Mouse (Mus musculus) ES-E14 (cell line): Measurements from ENCODE around the gene Rpl26. TPM values are rescaled to one million over a fixed set of nuclear protein-coding genes. Genes with fewer than 3 reads are reported as not detected.

Source experiments
- DNase-seq: peaks from one replicate; pipeline ENCODE4 v3.0.0-alpha.2; 2013; ENCODE audit warnings: low read depth, low spot score
- H3K27ac ChIP-seq: 2 replicates; pipeline ENCODE4 v1.5.1; 2012; ENCODE audit warnings: low read depth, mild to moderate bottlenecking, low read length, moderate library complexity, mixed read lengths; ENCODE audit not compliant: poor library complexity, insufficient read depth, severe bottlenecking
- H3K36me3 ChIP-seq: 2 replicates; pipeline ENCODE4 v1.6.1; 2012; ENCODE audit warnings: mild to moderate bottlenecking, low read length, moderate library complexity, mixed read lengths; ENCODE audit not compliant: control insufficient read depth, poor library complexity, insufficient read depth, severe bottlenecking
- H3K4me1 ChIP-seq, 2 experiments: fragments of 150-350 bp in 1 of 2; sonication (generic) in 1 of 2; 2 replicates each; pipeline ENCODE4 v1.6.1; 2012; ENCODE audit warnings: low read length in 2 of 2, mild to moderate bottlenecking in 1 of 2, mixed read lengths in 1 of 2; ENCODE audit not compliant: control insufficient read depth in 2 of 2, insufficient read depth in 2 of 2, poor library complexity in 1 of 2
- H3K4me3 ChIP-seq, 2 experiments: fragments of 150-350 bp in 1 of 2; sonication (generic) in 1 of 2; 2 replicates each; pipeline ENCODE4 v1.5.1; 2012; ENCODE audit warnings: low read length in 2 of 2, low read depth in 1 of 2, mild to moderate bottlenecking in 1 of 2, mixed read lengths in 1 of 2; ENCODE audit not compliant: insufficient read depth in 1 of 2, poor library complexity in 1 of 2, severe bottlenecking in 1 of 2
- H3K9ac ChIP-seq: 2 replicates; pipeline ENCODE4 v1.6.1; 2012; ENCODE audit warnings: low read depth, mild to moderate bottlenecking, low read length, mixed read lengths; ENCODE audit not compliant: poor library complexity, insufficient read depth, severe bottlenecking
- H3K9me3 ChIP-seq: fragments of 150-350 bp; sonication (generic); 2 replicates; pipeline ENCODE4 v1.6.1; 2012; ENCODE audit warnings: low read depth, mild to moderate bottlenecking, low read length; ENCODE audit not compliant: control insufficient read depth, insufficient read depth
- CHD2 ChIP-seq: IDR thresholded peaks from 2 replicates; pipeline ENCODE4 v1.6.1; 2014; ENCODE audit warnings: mild to moderate bottlenecking, low read depth, low read length, inconsistent platforms
- HCFC1 ChIP-seq: IDR thresholded peaks from 2 replicates; pipeline ENCODE4 v1.6.1; 2012; ENCODE audit warnings: low read length, inconsistent platforms, borderline replicate concordance; ENCODE audit not compliant: insufficient read depth
- MAFK ChIP-seq: IDR thresholded peaks from 2 replicates; pipeline ENCODE4 v1.6.1; 2014; ENCODE audit warnings: mild to moderate bottlenecking, low read depth, low read length, inconsistent platforms; ENCODE audit not compliant: insufficient read depth
- ZC3H11A ChIP-seq: IDR thresholded peaks from 2 replicates; pipeline ENCODE4 v1.6.1; 2012; ENCODE audit warnings: low read depth, mild to moderate bottlenecking, inconsistent platforms, low read length, borderline replicate concordance
- ZNF384 ChIP-seq: IDR thresholded peaks from 2 replicates; pipeline ENCODE4 v1.6.1; 2012; ENCODE audit warnings: low read depth, low read length, inconsistent platforms
- in situ Hi-C, 2 experiments: fragments of 600-800 bp; cut with MboI; formaldehyde crosslinking; loops; one replicate each; pipeline ENCODE4 v1.15.1; 2025; ENCODE audit warnings: low sequenced_read_pairs in 2 of 2, inconsistent platforms in 1 of 2; ENCODE audit not compliant: unreplicated experiment in 2 of 2
- total RNA-seq: library from RNA; depleted of rRNA; stranded (reverse); fragments of 300-350 nt; gene quantifications from 2 replicates; pipeline ENCODE4 v1.2.3, GENCODE M21; 2012

Gene Rpl26
- total RNA-seq, 1 experiment, result 2,753 TPM

GRCm38 (mm10) chr11:68862260-68862659, 39.1 kb upstream of the Rpl26 start:
- no peak for DNase-seq
- H3K4me1 ChIP-seq, result no peaks in the 10 kb centered on the region
- no peak overlapping the region for H3K27ac ChIP-seq
- TF ChIP-seq ZC3H11A (no peak), HCFC1 (no peak)
- H3K9me3 ChIP-seq, result no peaks in the 10 kb centered on the region
- H3K4me3 ChIP-seq, result no peak overlapping the region
- in situ Hi-C loops, result no loop called here
- no peak overlapping the region for H3K9ac ChIP-seq
- H3K36me3 ChIP-seq, result no peaks in the 10 kb centered on the region

GRCm38 (mm10) chr11:68863631-68864091, 37.7 kb upstream of the Rpl26 start:
- no peaks in the 10 kb centered on the region for H3K36me3 ChIP-seq
- no peaks in the 10 kb centered on the region for H3K4me1 ChIP-seq
- H3K9me3 ChIP-seq, result no peaks in the 10 kb centered on the region
- in situ Hi-C loops, result no loop called here
- no peak for DNase-seq
- H3K4me3 ChIP-seq, result no peak overlapping the region
- no peak overlapping the region for H3K9ac ChIP-seq
- no peak overlapping the region for H3K27ac ChIP-seq
- TF ChIP-seq ZNF384, result no peak
- no peak for TF ChIP-seq MAFK
- TF ChIP-seq CHD2, result no peak
- no peak for TF ChIP-seq ZC3H11A
- no peak for TF ChIP-seq HCFC1

GRCm38 (mm10) chr11:68864544-68865189, 36.7 kb upstream of the Rpl26 start:
- no peak overlapping the region for H3K27ac ChIP-seq
- no peak overlapping the region for H3K4me3 ChIP-seq
- no peaks in the 10 kb centered on the region for H3K4me1 ChIP-seq
- TF ChIP-seq CHD2, result no peak
- no peak for TF ChIP-seq MAFK
- no peak for TF ChIP-seq ZC3H11A
- TF ChIP-seq ZNF384, result no peak
- TF ChIP-seq HCFC1, result no peak
- in situ Hi-C loops, result no loop called here
- no peaks in the 10 kb centered on the region for H3K36me3 ChIP-seq
- DNase-seq, result no peak
- H3K9ac ChIP-seq, result no peak overlapping the region
- no peaks in the 10 kb centered on the region for H3K9me3 ChIP-seq

- H3K9me3 ChIP-seq, result no peaks in the 10 kb centered on the region
- H3K27ac ChIP-seq, result no peak overlapping the region
- no peak for DNase-seq
- H3K9ac ChIP-seq, result no peak overlapping the region
- in situ Hi-C loops, result no loop called here
- no peaks in the 10 kb centered on the region for H3K36me3 ChIP-seq
- TF ChIP-seq HCFC1 (no peak), MAFK (no peak)
- H3K4me3 ChIP-seq, result no peak overlapping the region
- H3K4me1 ChIP-seq, result peaks cover 4 to 7% of the 10 kb centered on the region in 2 experiments; a peak in 3 of 4 replicates
Measured at GRCm38 (mm10) chr11:68871277-68871676, 30.1 kb upstream of the Rpl26 start.

- in situ Hi-C loops, result no loop called here
- no peak for TF ChIP-seq ZC3H11A
- TF ChIP-seq ZNF384, result no peak
- no peak for TF ChIP-seq MAFK
- TF ChIP-seq HCFC1, result no peak
- Histone ChIP-seq H3K27ac (no peak within 1 kb of the TSS), H3K36me3 (no peaks in the 10 kb centered on the region), H3K9ac (no peak within 1 kb of the TSS; the same call in 1 of the 2 replicates), H3K9me3 (no peaks in the 10 kb centered on the region), H3K4me3 (no peak within 1 kb of the TSS), H3K4me1 (peaks cover 4 to 7% of the 10 kb centered on the region in 2 experiments; a peak in 3 of 4 replicates)
- no peak for DNase-seq
Measured at GRCm38 (mm10) chr11:68871748-68872147, 29.6 kb upstream of the Rpl26 start, which contains the start of gene Ndel1. Ndel1 (minus strand) TSS chr11:68871858.
